Mouse (Mus musculus) limb, embryonic 11.5 days (tissue): Measurements from ENCODE around the gene Amh. TPM values are rescaled to one million over a fixed set of nuclear protein-coding genes. Genes with fewer than 3 reads are reported as not detected.
"Not testable (repeated sequence)": the region's sequence is repeated elsewhere in the genome, so short reads cannot be mapped to it uniquely, and the experiment has no call there.

ENCODE experiments used
- ATAC-seq: fragments of 200-750 bp; cut with Nextera tagmentation; 2 replicates; pipeline ENCODE4 v1.8.0; 2017; ENCODE audit warnings: low read depth; ENCODE audit not compliant: insufficient number of reproducible peaks, low FRiP score, low TSS enrichment
- DNase-seq: peaks from one replicate; pipeline ENCODE4 v3.0.0-alpha.2; 2015; ENCODE audit warnings: low spot score
- H3K27ac ChIP-seq: fragments of 300-500 bp; sonication (generic); replicated peaks from 2 replicates; pipeline ENCODE4 v1.5.1; 2014; ENCODE audit warnings: low read depth, mild to moderate bottlenecking, low read length
- H3K27me3 ChIP-seq: fragments of 300-500 bp; sonication (generic); 2 replicates; pipeline ENCODE4 v1.6.1; 2014; ENCODE audit warnings: mild to moderate bottlenecking, low read length, mixed read lengths; ENCODE audit not compliant: control insufficient read depth, insufficient read depth
- H3K36me3 ChIP-seq: fragments of 300-500 bp; sonication (generic); 2 replicates; pipeline ENCODE4 v1.6.1; 2014; ENCODE audit warnings: mild to moderate bottlenecking, low read length, moderate library complexity, mixed read lengths; ENCODE audit not compliant: control insufficient read depth, insufficient read depth
- H3K4me1 ChIP-seq: fragments of 300-500 bp; sonication (generic); 2 replicates; pipeline ENCODE4 v1.6.1; 2014; ENCODE audit warnings: low read length, mixed read lengths; ENCODE audit not compliant: control insufficient read depth, insufficient read depth
- H3K4me2 ChIP-seq: fragments of 300-500 bp; sonication (generic); 2 replicates; pipeline ENCODE4 v1.6.1; 2014; ENCODE audit warnings: low read depth, mild to moderate bottlenecking, moderate library complexity; ENCODE audit not compliant: severe bottlenecking
- H3K4me3 ChIP-seq: fragments of 300-500 bp; sonication (generic); 2 replicates; pipeline ENCODE4 v1.5.1; 2014; ENCODE audit warnings: low read depth, low read length
- H3K9ac ChIP-seq: fragments of 300-500 bp; sonication (generic); 2 replicates; pipeline ENCODE4 v1.6.1; 2014; ENCODE audit warnings: mild to moderate bottlenecking, low read length
- H3K9me3 ChIP-seq: fragments of 300-500 bp; sonication (generic); 2 replicates; pipeline ENCODE4 v1.6.1; 2016; ENCODE audit warnings: low read length; ENCODE audit not compliant: control insufficient read depth
- WGBS: fragments of 180-500 bp; shearing (Covaris S2); extraction: QIAGEN DNeasy Blood & Tissue Kit; methylation state at CpG from one replicate; pipeline ENCODE4 v1.1.7; 2014; 5-methylcytosine and 5-hydroxymethylcytosine counted together
- polyA plus RNA-seq: library from polyadenylated mRNA; unstranded; fragments of >200 nt; fragmentation: Nextera tagmentation; extraction: Ambion mirVana; gene quantifications from 2 replicates; pipeline ENCODE4 v1.2.1, GENCODE M21; 2014

Amh gene
- polyA plus RNA-seq, 1 experiment from 2014 or later: not detected

DNA sequence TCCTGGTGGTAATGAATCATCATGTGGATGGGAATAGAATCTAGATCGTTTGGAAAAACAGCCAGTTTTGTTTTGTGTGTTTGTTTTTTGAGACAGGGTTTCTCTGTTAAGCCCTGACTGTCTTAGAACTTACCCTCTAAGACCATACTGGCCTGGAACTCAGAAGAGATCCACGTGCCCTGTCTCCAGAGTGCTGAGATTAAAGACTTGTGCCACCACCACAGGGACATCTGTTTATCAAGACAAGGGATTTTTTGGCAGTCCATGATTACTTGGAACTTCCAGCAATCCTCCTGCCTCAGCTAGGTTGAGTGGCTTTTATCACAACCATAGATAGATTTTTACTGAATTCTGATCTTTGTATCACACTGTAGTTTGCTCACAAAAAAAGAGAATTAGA lies 19.8 kb downstream of the Amh start:
- no peak overlapping the region for H3K27ac ChIP-seq
- no peak for DNase-seq
- WGBS: 77% methylated on average over 2 of the region's 2 CpGs

DNA sequence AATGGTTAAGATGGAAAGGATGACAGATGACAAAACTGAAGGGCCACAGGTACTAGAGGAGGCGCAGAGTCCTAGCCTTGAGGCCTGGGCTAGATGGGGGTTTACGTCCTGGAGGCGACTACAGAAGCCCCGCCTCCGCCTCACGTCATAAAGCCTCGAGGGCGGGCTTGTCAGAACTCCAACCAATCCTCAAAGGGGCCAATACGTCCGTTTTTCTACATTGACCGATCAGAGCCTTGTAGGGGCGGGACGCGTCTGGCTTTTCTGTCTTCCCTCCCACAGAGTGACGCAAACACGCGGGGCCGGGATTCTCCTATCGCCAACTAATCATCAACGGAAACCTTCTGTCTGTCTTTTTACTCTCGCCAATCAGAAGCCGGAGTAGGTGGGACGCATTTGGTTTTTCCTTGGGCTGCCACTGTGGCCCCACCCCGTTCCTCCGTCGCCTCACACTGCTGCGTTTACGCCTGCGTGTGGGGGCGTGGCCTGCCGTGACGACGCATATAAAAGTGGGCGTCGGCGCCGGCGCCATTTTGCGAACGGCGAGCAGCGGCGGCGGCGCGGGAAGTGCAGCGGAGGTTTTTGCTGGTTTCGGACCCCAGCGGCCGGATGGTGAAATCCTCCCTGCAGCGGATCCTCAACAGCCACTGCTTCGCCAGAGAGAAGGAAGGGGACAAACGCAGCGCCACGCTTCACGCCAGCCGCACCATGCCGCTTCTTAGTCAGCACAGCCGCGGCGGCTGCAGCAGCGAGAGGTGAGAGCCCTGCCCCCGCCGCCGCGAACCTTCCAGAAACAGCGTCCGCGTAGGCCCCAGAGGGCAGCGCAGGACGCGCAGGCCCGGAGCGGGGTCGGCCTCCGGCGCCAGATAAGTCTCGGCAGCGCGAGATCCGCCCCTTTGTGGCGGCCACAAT lies 21.4 kb downstream of the Amh start, which contains the start of gene Oaz1:
Oaz1 (plus strand) TSS at position 506 of the 912 bp plus-strand sequence.
- peak within 1 kb of the TSS; percentile 54 for H3K4me3 ChIP-seq
- H3K27me3 ChIP-seq: no peaks in the 10 kb centered on the region
- peak within 1 kb of the TSS; percentile 95 for H3K9ac ChIP-seq
- peaks cover 5% of the 10 kb centered on the region; the same call in 1 of the 2 replicates for H3K36me3 ChIP-seq
- ATAC-seq (peak; percentile 96), DNase-seq (peak; percentile 98)
- WGBS: under 1% methylated on average over 78 of the region's 82 CpGs
- peaks cover 21% of the 10 kb centered on the region for H3K4me1 ChIP-seq
- peak within 1 kb of the TSS; percentile 74; the same call in 1 of the 2 replicates for H3K27ac ChIP-seq
- H3K9me3 ChIP-seq: no peaks in the 10 kb centered on the region
- peak within 1 kb of the TSS; percentile 96 for H3K4me2 ChIP-seq

More for the DNA sequence above, 19.8 kb downstream of the Amh start:
- Histone ChIP-seq H3K36me3 (peaks cover 5% of the 10 kb centered on the region; the same call in 1 of the 2 replicates), H3K4me2 (no peak overlapping the region), H3K9me3 (no peaks in the 10 kb centered on the region), H3K27me3 (no peaks in the 10 kb centered on the region), H3K4me3 (no peak overlapping the region), H3K9ac (no peak overlapping the region), H3K4me1 (peaks cover 7% of the 10 kb centered on the region)
- ATAC-seq: no peak

DNA sequence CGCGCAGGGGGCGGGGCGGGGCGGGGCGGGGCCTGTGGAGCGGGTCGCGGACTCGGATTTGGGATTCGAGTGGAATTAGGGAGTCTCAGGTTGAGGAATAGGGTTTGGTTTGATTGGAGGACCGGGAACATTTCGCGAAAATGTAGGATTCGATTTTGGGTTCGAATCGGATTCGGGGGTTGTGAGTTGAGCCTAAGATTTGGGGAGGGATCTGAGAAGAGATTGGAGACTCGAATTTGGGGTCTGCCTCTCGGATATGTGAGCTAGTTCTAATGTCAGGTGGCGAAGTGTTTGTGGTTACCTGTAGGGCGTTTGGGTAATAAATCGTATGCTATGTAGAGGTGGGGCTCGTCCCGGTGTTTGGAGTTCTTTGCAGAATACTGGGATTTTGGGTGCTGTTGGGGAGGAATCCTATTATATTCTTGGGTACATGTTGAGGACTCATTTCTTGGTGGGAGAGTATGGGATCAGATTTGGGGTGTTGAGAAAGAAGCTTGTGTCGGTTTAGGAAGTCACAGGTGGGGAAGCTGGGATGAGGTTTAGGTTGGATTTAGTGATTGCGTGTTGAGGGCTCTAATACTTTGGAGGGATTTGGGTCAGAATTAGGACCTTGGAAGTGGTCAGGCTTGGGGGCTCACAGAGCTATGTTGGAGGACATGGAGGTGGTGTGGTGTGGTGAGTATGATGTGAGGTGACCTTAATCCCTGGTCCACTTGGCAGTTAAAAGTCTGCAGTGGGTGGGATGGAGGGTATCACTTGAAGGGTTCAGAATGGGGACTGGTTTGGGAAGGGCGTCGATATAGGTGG lies 22.2 kb downstream of the Amh start:
- no peaks in the 10 kb centered on the region for H3K27me3 ChIP-seq
- H3K36me3 ChIP-seq: peaks cover 5% of the 10 kb centered on the region; the same call in 1 of the 2 replicates
- H3K4me1 ChIP-seq: peaks cover 23% of the 10 kb centered on the region
- DNase-seq (no peak), ATAC-seq (no peak)
- H3K9me3 ChIP-seq: no peaks in the 10 kb centered on the region
- peak overlapping the region; percentile 95 for H3K9ac ChIP-seq
- H3K4me3 ChIP-seq: peak overlapping the region; percentile 54
- 10% methylated on average over 28 of the region's 29 CpGs for WGBS
- H3K27ac ChIP-seq: 0 out of 2 replicates have a peak overlapping the region, but pooled peaks have one; percentile 74
- H3K4me2 ChIP-seq: peak overlapping the region; percentile 96

DNA sequence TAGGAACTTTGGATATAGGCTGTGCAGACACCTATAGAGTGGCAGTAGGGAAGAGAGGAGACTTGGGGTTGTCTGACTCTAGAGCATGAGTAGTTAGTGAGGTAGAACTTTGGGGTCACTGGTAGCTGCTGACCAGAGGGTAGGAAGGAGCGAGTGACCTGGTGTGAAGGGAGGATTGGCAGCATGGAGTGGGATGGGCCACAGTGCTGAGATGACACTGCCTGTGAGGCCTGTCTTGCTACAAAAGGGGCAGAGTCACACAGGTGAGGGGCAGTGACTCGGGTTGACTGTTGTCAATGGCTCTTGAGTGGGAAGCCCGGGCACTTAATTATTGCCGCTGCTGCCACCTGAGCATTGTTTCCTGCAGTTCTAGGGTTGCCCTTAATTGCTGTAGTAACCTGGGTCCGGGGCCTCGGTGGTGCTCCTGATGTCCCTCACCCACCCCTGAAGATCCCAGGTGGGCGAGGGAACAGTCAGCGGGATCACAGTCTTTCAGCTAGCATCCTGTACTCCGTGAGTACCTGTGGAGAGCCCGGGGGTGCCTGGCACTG lies 22.9 kb downstream of the Amh start:
- Histone ChIP-seq H3K4me3 (peak overlapping the region; percentile 54), H3K27ac (no peak overlapping the region), H3K9me3 (no peaks in the 10 kb centered on the region), H3K27me3 (no peaks in the 10 kb centered on the region), H3K9ac (peak overlapping the region; percentile 95), H3K4me1 (peaks cover 23% of the 10 kb centered on the region), H3K36me3 (peaks cover 5% of the 10 kb centered on the region; the same call in 1 of the 2 replicates), H3K4me2 (peak overlapping the region; percentile 96)
- no peak for DNase-seq
- 85% methylated on average over 10 of the region's 10 CpGs for WGBS
- no peak for ATAC-seq

DNA sequence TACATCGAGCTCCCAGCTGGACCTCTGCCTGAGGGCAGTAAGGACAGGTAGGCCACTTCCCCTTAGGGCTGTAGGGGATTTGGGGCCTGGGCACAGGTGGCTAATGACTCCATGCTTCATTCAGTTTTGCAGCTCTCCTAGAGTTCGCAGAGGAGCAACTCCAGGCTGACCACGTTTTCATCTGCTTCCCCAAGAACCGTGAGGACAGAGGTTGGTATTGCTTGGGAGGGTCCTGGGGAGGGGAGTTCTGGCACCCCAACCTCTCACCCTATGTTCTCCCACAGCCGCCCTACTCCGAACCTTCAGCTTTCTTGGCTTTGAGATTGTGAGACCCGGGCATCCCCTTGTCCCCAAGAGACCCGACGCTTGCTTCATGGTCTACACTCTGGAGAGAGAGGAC lies 23.5 kb downstream of the Amh start:
- H3K9ac ChIP-seq, H3K4me3 ChIP-seq, H3K27ac ChIP-seq, H3K9me3 ChIP-seq, H3K27me3 ChIP-seq, DNase-seq, H3K4me2 ChIP-seq, H3K36me3 ChIP-seq, ATAC-seq: not testable (repeated sequence)
- 87% methylated on average over 9 of the region's 9 CpGs for WGBS
- peaks cover 23% of the 10 kb centered on the region for H3K4me1 ChIP-seq

DNA sequence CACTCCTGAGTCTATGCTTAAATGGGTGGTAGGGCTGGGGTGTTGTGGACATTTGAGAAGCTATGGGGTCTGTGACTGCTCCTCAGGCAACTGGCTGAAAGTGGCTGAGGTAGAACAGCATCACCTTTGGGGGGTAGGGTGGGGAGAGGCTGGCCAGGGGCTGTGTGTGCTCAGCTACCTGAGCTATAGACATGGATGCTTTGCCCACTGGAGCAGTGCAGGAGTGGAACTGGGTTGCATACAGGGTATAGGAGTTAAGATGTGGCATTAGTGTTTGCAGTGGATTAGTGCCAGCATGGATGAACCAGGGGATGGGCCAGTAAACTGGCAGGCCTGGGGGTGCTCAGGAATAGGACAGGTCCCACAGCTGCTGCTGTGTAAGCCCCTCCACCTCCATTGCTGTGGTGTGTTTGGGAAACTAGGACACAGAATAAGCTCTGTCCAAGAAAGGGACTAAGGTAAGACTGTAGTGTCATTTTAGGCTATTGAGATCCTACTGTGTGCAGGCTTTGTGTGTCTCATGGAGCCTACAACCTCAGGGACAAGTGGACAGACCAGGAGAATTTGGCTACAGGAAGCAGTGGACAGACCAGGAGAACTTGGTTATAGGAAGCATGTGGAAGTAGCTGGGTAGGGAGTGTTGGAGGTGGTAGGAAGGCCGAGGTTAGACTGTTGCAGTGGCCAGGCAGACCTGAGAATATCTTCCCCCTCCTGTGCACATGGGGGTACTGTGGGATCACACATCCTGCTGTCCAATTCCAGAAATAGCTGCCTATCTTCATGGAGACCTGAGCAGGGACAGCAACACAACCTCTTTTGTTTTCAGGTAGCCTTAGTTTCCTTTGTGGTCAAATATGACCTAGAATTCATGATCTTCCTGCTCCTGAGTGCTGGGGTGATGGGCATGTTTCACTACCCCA lies 24.6 kb downstream of the Amh start:
- Histone ChIP-seq H3K9ac (no peak overlapping the region), H3K4me3 (no peak overlapping the region), H3K27ac (no peak overlapping the region), H3K4me2 (no peak overlapping the region), H3K36me3 (peaks cover 5% of the 10 kb centered on the region; the same call in 1 of the 2 replicates), H3K27me3 (peaks cover 15% of the 10 kb centered on the region), H3K9me3 (no peaks in the 10 kb centered on the region), H3K4me1 (peaks cover 23% of the 10 kb centered on the region)
- ATAC-seq (no peak), DNase-seq (no peak)
- 55% methylated on average over 1 of the region's 1 CpGs for WGBS

DNA sequence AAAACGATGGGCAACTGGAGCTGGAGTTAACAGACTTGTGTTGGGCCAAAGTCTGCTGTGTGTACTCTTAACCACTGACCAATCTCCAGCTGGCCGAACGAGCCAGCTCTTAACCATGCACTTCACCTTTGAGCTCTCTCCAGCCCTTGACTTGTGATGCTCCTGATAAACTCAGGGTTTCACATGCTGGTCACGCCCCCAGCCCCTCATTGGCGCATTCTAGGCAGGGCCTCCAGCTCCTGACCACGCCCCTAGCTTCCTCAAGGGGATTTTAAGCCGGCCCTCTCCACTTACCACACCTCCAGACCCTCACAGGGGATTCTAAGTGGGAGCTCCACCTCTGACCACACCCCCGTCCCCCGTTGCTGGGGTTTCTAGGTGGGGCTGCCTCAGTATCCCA lies 26.1 kb downstream of the Amh start:
- Histone ChIP-seq H3K9me3 (no peaks in the 10 kb centered on the region), H3K4me2 (no peak overlapping the region), H3K36me3 (peaks cover 5% of the 10 kb centered on the region), H3K27me3 (peaks cover 30% of the 10 kb centered on the region), H3K4me1 (peaks cover 23% of the 10 kb centered on the region), H3K27ac (no peak overlapping the region), H3K4me3 (no peak overlapping the region), H3K9ac (no peak overlapping the region)
- peak; percentile 15; the same call in 1 of the 2 replicates for ATAC-seq
- DNase-seq: peak; percentile 79
- 2% methylated on average over 9 of the region's 9 CpGs for WGBS
